Comparison of ENCODE assay signal across 12 mouse cellular contexts in genomic region chr2:35811801-35812560, GRCm38 (mm10).
DNase-seq lines count a peak whose midpoint lies in the region; ATAC-seq and TF ChIP-seq lines count a peak whose summit lies in the region.
"Had no signal": no experiment of that assay in that cellular context is flagged by ENCODE, and none has a peak within 500 bp of the region (broad histone marks: within the 10 kb centered on the region; RNA-seq: fewer than 3 reads in every experiment).

No protein-coding gene starts in this region.

- DNase-seq in forebrain, embryonic 10.5 days (ENCODE audit: extremely low spot score, low spot score) = no peak
- peak; percentile 23 to 58 for DNase-seq in left cerebral cortex, postnatal 14 days (ENCODE audit: low spot score in 2 of 2)
- DNase-seq in left cerebral cortex, postnatal 25 days (ENCODE audit: low spot score in 2 of 2) = no peak
- DNase-seq in Muller cell, postnatal 12 days (ENCODE audit: inconsistent ontology term) = peak; percentile 47
- DNase-seq in hindbrain, postnatal 0 days (ENCODE audit: low spot score) = peak; percentile 49
- no peak for DNase-seq in thymus, postnatal 0 days (ENCODE audit: low spot score)

- no peaks in the 10 kb centered on the region for H3K9me3 ChIP-seq in forebrain, embryonic 13.5 days (replicated peaks)
- H3K9me3 ChIP-seq in forebrain, embryonic 10.5 days = no peaks in the 10 kb centered on the region
- H3K9me3 ChIP-seq in hindbrain, postnatal 0 days (ENCODE audit: low read length) = no peaks in the 10 kb centered on the region
- H3K9me3 ChIP-seq: heart, embryonic 15.5 days; liver, embryonic 15.5 days; neural tube, embryonic 12.5 days had no signal

- TF ChIP-seq CTCF in hindbrain, postnatal 0 days (IDR thresholded peaks at IDR 0.05; ENCODE audit: low read depth) = no peak

- no peak overlapping the region for H3K27ac ChIP-seq in forebrain, embryonic 13.5 days
- no peak overlapping the region for H3K27ac ChIP-seq in forebrain, embryonic 10.5 days
- no peak overlapping the region for H3K27ac ChIP-seq in hindbrain, postnatal 0 days
- H3K27ac ChIP-seq: heart, embryonic 15.5 days; layer of hippocampus, adult 2 months; liver, embryonic 15.5 days; neural tube, embryonic 12.5 days had no signal

- H3K27me3 ChIP-seq in forebrain, embryonic 13.5 days = 0 out of 2 replicates have a peak, but pooled peaks cover 4% of the 10 kb centered on the region
- H3K27me3 ChIP-seq in forebrain, embryonic 10.5 days (ENCODE audit: poor library complexity, severe bottlenecking) = no peaks in the 10 kb centered on the region
- H3K27me3 ChIP-seq in hindbrain, postnatal 0 days (ENCODE audit: insufficient read depth, low read length) = no peaks in the 10 kb centered on the region
- H3K27me3 ChIP-seq: heart, embryonic 15.5 days; neural tube, embryonic 12.5 days had no signal

- ATAC-seq in forebrain, embryonic 13.5 days = peak; percentile 62; the same call in 1 of the 2 replicates
- ATAC-seq in hindbrain, postnatal 0 days = 0 out of 2 replicates have a peak, but pooled peaks have one; percentile 41
- ATAC-seq in monocyte, adult 5-6 weeks (replicated peaks; ENCODE audit: insufficient number of reproducible peaks, low FRiP score, low TSS enrichment, poor library complexity, severe bottlenecking) = no peak

- H3K4me2 ChIP-seq in forebrain, embryonic 13.5 days = no peak overlapping the region
- no peak overlapping the region for H3K4me2 ChIP-seq in hindbrain, postnatal 0 days (ENCODE audit: low read depth, low read length)
- H3K4me2 ChIP-seq: heart, embryonic 15.5 days; liver, embryonic 15.5 days; neural tube, embryonic 12.5 days had no signal

- intact Hi-C loops in left cerebral cortex, postnatal 14 days (cut with DNase I) = no loop called here
- intact Hi-C loops in left cerebral cortex, postnatal 25 days (cut with DNase I) = no loop called here

- no peak overlapping the region for H3K9ac ChIP-seq in forebrain, embryonic 13.5 days
- no peak overlapping the region for H3K9ac ChIP-seq in hindbrain, postnatal 0 days (replicated peaks; ENCODE audit: low read length)
- H3K9ac ChIP-seq: heart, embryonic 15.5 days; liver, embryonic 15.5 days; neural tube, embryonic 12.5 days had no signal

- WGBS in forebrain, embryonic 13.5 days = 75% methylated on average over 14 of the region's 14 CpGs
- 89% methylated on average over 14 of the region's 14 CpGs for WGBS in forebrain, embryonic 10.5 days
- WGBS in hindbrain, postnatal 0 days = 53% methylated on average over 14 of the region's 14 CpGs

- no peaks in the 10 kb centered on the region for H3K36me3 ChIP-seq in forebrain, embryonic 13.5 days (ENCODE audit: poor library complexity, severe bottlenecking)
- no peaks in the 10 kb centered on the region for H3K36me3 ChIP-seq in forebrain, embryonic 10.5 days (replicated peaks)
- H3K36me3 ChIP-seq in hindbrain, postnatal 0 days (ENCODE audit: insufficient read depth, low read length) = no peaks in the 10 kb centered on the region
- H3K36me3 ChIP-seq: heart, embryonic 15.5 days; liver, embryonic 15.5 days; neural tube, embryonic 12.5 days had no signal

- peaks cover 17% of the 10 kb centered on the region for H3K4me1 ChIP-seq in forebrain, embryonic 13.5 days
- peaks cover 12% of the 10 kb centered on the region for H3K4me1 ChIP-seq in forebrain, embryonic 10.5 days
- H3K4me1 ChIP-seq in hindbrain, postnatal 0 days (ENCODE audit: insufficient read depth, low read length) = peaks cover 9% of the 10 kb centered on the region; the same call in 1 of the 2 replicates
- H3K4me1 ChIP-seq: liver, embryonic 15.5 days had no signal

- H3K4me3 ChIP-seq in forebrain, embryonic 13.5 days = no peak overlapping the region
- no peak overlapping the region for H3K4me3 ChIP-seq in forebrain, embryonic 10.5 days
- H3K4me3 ChIP-seq in hindbrain, postnatal 0 days (ENCODE audit: low read length) = no peak overlapping the region
- H3K4me3 ChIP-seq: heart, embryonic 15.5 days; layer of hippocampus, adult 2 months; liver, embryonic 15.5 days; neural tube, embryonic 12.5 days had no signal

Comparison
In these comparisons a context has a peak if more than half of its experiments do, and no peak if none do; other contexts are left out.
1. DNase-seq: peak in left cerebral cortex, postnatal 14 days (2 of 2), Muller cell, postnatal 12 days (single experiment) and hindbrain, postnatal 0 days (single experiment); none in forebrain, embryonic 10.5 days (single experiment), left cerebral cortex, postnatal 25 days (0 of 2) and thymus, postnatal 0 days (single experiment).